16 mouse cellular contexts compared by ENCODE assay signal in genomic region chr14:78300914-78301313, GRCm38 (mm10). TPM values are rescaled to one million over a fixed set of nuclear protein-coding genes. Genes with fewer than 3 reads are reported as not detected.
"Had no signal": no experiment of that assay in that cellular context is flagged by ENCODE, and none has a peak within 500 bp of the region (broad histone marks: within the 10 kb centered on the region; RNA-seq: fewer than 3 reads in every experiment).

No protein-coding gene starts in this region.

- ATAC-seq: liver, postnatal 0 days; lung, postnatal 0 days; midbrain, embryonic 16.5 days had no signal

- DNase-seq: liver, postnatal 0 days; lung, adult 2 months; lung, postnatal 14 days; lung, postnatal 36 days; midbrain, embryonic 14.5 days; right cerebral cortex, postnatal 14 days; thymus, adult 2 months; thymus, postnatal 25 days; thymus, postnatal 4 days had no signal

RNA-seq across cellular contexts. Expression of gene Tnfsf11, which starts 6.9 kb away (rescaled TPM):
- polyA plus RNA-seq: liver, postnatal 0 days; macrophage; midbrain, embryonic 10.5 days; midbrain, embryonic 14.5 days; midbrain, embryonic 16.5 days; neural tube, embryonic 12.5 days; stomach, postnatal 0 days; testis, adult 2 months had no signal
